Mouse (Mus musculus): ENCODE measurements at regions not wholly inside any gene's neighbourhood (a gene's known extent, or its start where the extent isn't known, plus 50 kb on each side); places are given as distances from the start of the nearest gene placed in this dataset.
A peak's percentile ranks its signal among the peaks of the same experiment; 100 is the strongest.

DNA sequence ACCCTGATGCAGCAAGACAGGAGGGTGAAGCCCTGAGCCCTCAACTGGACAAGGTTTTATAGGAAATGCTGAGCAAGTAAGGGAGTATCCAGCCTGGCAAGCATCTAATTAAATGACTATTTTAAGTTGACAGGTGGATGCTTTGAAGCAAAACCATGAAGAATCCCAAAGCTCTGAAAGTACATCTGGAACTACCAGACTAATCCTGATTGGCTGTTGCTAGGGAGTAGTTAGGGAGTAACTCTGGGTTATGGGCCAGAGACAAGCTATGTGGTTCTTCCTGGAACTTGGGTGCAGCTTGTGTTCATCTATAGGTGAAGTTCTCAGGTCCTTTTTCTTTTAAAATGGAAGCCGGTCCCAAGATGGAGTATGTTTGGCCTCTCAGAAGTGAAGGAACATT lies 248.3 kb upstream of the Ccnh start:
- Histone ChIP-seq H3K4me3 (ENCODE audit: low read depth, low read length) (no peak overlapping the region), H3K27ac (ENCODE audit: low read depth) (no peak overlapping the region), H3K4me2 (ENCODE audit: low read depth, low read length) (no peak overlapping the region), H3K9me3 (ENCODE audit: low read length) (peaks cover 2% of the 10 kb centered on the region; the same call in 1 of the 2 replicates), H3K4me1 (ENCODE audit: insufficient read depth) (no peaks in the 10 kb centered on the region), H3K27me3 (ENCODE audit: insufficient read depth, low read length) (no peaks in the 10 kb centered on the region), H3K9ac (replicated peaks) (no peak overlapping the region), H3K36me3 (replicated peaks; ENCODE audit: insufficient read depth, low read length) (no peaks in the 10 kb centered on the region)
- ATAC-seq (no peak), DNase-seq (no peak)
- no peak for TF ChIP-seq EP300 (IDR thresholded peaks at IDR 0.05; ENCODE audit: low read depth)
- 74% methylated on average over 1 of the region's 1 CpGs for WGBS (ENCODE audit: insufficient replicate concordance)

DNA sequence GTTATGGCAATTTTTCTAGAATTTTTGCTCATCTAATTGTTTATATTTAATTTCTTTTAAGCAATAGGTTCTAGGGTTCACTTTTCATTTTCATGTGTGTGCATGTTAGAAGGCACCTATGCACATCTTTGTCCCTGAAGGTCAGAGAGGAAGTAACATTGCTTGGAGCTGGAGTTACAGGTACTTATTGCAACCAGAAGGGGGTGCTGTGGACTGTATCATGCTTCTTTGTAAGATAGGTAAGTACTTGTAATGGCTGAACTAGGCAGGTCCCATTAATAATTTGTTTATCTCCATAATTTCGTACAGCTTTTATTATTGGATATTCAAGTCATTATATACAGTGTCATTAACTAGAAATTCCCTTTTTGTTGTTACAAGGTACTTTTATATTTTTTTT lies 238.3 kb upstream of the Ccnh start:
- DNase-seq: no peak
- Histone ChIP-seq H3K27ac (ENCODE audit: low read depth) (no peak overlapping the region), H3K4me2 (ENCODE audit: low read depth, low read length) (no peak overlapping the region), H3K36me3 (replicated peaks; ENCODE audit: insufficient read depth, low read length) (no peaks in the 10 kb centered on the region), H3K4me1 (ENCODE audit: insufficient read depth) (no peaks in the 10 kb centered on the region), H3K27me3 (ENCODE audit: insufficient read depth, low read length) (no peaks in the 10 kb centered on the region), H3K9me3 (ENCODE audit: low read length) (no peaks in the 10 kb centered on the region), H3K4me3 (ENCODE audit: low read depth, low read length) (no peak overlapping the region), H3K9ac (replicated peaks) (no peak overlapping the region)
- 47% methylated on average over 1 of the region's 1 CpGs for WGBS (ENCODE audit: insufficient replicate concordance)
- ATAC-seq: no peak
- peak; percentile 34; the same call in 1 of the 2 replicates for TF ChIP-seq CTCF (IDR thresholded peaks at IDR 0.05; ENCODE audit: low read depth)
- no peak for TF ChIP-seq EP300 (IDR thresholded peaks at IDR 0.05; ENCODE audit: low read depth)

DNA sequence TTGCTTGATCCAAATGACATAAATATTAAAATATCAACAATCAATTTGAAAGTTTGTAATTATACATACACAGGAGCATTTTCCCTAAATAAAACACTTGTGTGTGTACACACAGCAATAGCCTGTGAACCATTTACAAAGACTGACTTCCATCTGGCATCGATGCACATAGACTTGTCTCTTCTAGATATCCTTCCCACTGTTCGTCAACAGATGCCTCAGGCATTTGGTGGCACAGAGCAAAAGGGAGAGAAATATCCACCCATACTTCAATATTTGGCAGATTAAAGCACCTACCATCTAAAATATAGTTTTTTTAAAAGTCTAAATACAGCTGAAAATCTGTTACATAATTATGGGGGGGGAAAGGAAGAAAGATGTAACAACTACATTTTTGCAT lies 236.0 kb upstream of the Ccnh start:
- Histone ChIP-seq H3K27ac (ENCODE audit: low read depth) (no peak overlapping the region), H3K4me3 (ENCODE audit: low read depth, low read length) (no peak overlapping the region), H3K27me3 (ENCODE audit: insufficient read depth, low read length) (no peaks in the 10 kb centered on the region), H3K4me2 (ENCODE audit: low read depth, low read length) (no peak overlapping the region), H3K9me3 (ENCODE audit: low read length) (no peaks in the 10 kb centered on the region), H3K9ac (replicated peaks) (no peak overlapping the region), H3K4me1 (ENCODE audit: insufficient read depth) (no peaks in the 10 kb centered on the region), H3K36me3 (replicated peaks; ENCODE audit: insufficient read depth, low read length) (no peaks in the 10 kb centered on the region)
- WGBS (ENCODE audit: insufficient replicate concordance): 80% methylated on average over 2 of the region's 2 CpGs
- ATAC-seq (no peak), DNase-seq (no peak)
- no peak for TF ChIP-seq CTCF (IDR thresholded peaks at IDR 0.05; ENCODE audit: low read depth)
- no peak for TF ChIP-seq EP300 (IDR thresholded peaks at IDR 0.05; ENCODE audit: low read depth)

- DNase-seq: no peak
- Histone ChIP-seq H3K9ac (replicated peaks) (no peak overlapping the region), H3K4me1 (ENCODE audit: insufficient read depth) (no peaks in the 10 kb centered on the region), H3K4me3 (ENCODE audit: low read depth, low read length) (no peak overlapping the region), H3K9me3 (ENCODE audit: low read length) (no peaks in the 10 kb centered on the region), H3K4me2 (ENCODE audit: low read depth, low read length) (no peak overlapping the region), H3K36me3 (replicated peaks; ENCODE audit: insufficient read depth, low read length) (no peaks in the 10 kb centered on the region), H3K27ac (ENCODE audit: low read depth) (no peak overlapping the region), H3K27me3 (ENCODE audit: insufficient read depth, low read length) (no peaks in the 10 kb centered on the region)
- WGBS (ENCODE audit: insufficient replicate concordance): 30% methylated on average over 1 of the region's 1 CpGs
- TF ChIP-seq EP300 (IDR thresholded peaks at IDR 0.05; ENCODE audit: low read depth) (no peak), CTCF (IDR thresholded peaks at IDR 0.05; ENCODE audit: low read depth) (no peak)
- ATAC-seq: no peak
Observed at GRCm38 (mm10) chr13:84953760-84954159, 235.4 kb upstream of the Ccnh start.

- Histone ChIP-seq H3K4me2 (ENCODE audit: low read depth, low read length) (no peak overlapping the region), H3K4me1 (ENCODE audit: insufficient read depth) (no peaks in the 10 kb centered on the region), H3K4me3 (ENCODE audit: low read depth, low read length) (no peak overlapping the region), H3K36me3 (replicated peaks; ENCODE audit: insufficient read depth, low read length) (no peaks in the 10 kb centered on the region), H3K27me3 (ENCODE audit: insufficient read depth, low read length) (no peaks in the 10 kb centered on the region), H3K9me3 (ENCODE audit: low read length) (0 out of 2 replicates have a peak, but pooled peaks cover 2% of the 10 kb centered on the region), H3K9ac (replicated peaks) (no peak overlapping the region), H3K27ac (ENCODE audit: low read depth) (no peak overlapping the region)
- 54% methylated on average over 7 of the region's 7 CpGs for WGBS (ENCODE audit: insufficient replicate concordance)
- TF ChIP-seq CTCF (IDR thresholded peaks at IDR 0.05; ENCODE audit: low read depth) (no peak), EP300 (IDR thresholded peaks at IDR 0.05; ENCODE audit: low read depth) (no peak)
- DNase-seq: no peak
- ATAC-seq: no peak
Observed at GRCm38 (mm10) chr13:84968943-84969342, 220.3 kb upstream of the Ccnh start.

Measured in liver, postnatal 0 days (tissue).